Mouse (Mus musculus) intestine, postnatal 0 days (tissue): ENCODE data around the gene Donson. TPM values are rescaled to one million over a fixed set of nuclear protein-coding genes. Genes with fewer than 3 reads are reported as not detected.

Source experiments
- ATAC-seq: fragments of 200-750 bp; cut with Nextera tagmentation; 2 replicates; pipeline ENCODE4 v1.8.0; 2017; ENCODE audit warnings: mild to moderate bottlenecking, moderate TSS enrichment, moderate library complexity
- H3K27ac ChIP-seq: fragments of 300-500 bp; sonication (generic); 2 replicates; pipeline ENCODE4 v1.5.1; 2014; ENCODE audit warnings: mild to moderate bottlenecking, low read depth, low read length, moderate library complexity
- H3K27me3 ChIP-seq: fragments of 300-500 bp; sonication (generic); replicated peaks from 2 replicates; pipeline ENCODE4 v1.6.1; 2014; ENCODE audit warnings: low read length, mixed read lengths; ENCODE audit not compliant: control insufficient read depth, insufficient read depth
- H3K36me3 ChIP-seq: fragments of 300-500 bp; sonication (generic); 2 replicates; pipeline ENCODE4 v1.6.1; 2014; ENCODE audit warnings: mild to moderate bottlenecking, moderate library complexity; ENCODE audit not compliant: control insufficient read depth, insufficient read depth
- H3K4me1 ChIP-seq: fragments of 300-500 bp; sonication (generic); replicated peaks from 2 replicates; pipeline ENCODE4 v1.6.1; 2014; ENCODE audit warnings: antibody characterized with exemption, low read length, mixed read lengths; ENCODE audit not compliant: control insufficient read depth, insufficient read depth
- H3K4me2 ChIP-seq: fragments of 300-500 bp; sonication (generic); replicated peaks from 2 replicates; pipeline ENCODE4 v1.6.1; 2014; ENCODE audit warnings: low read depth, mild to moderate bottlenecking, moderate library complexity
- H3K4me3 ChIP-seq: fragments of 300-500 bp; sonication (generic); 2 replicates; pipeline ENCODE4 v1.5.1; 2014; ENCODE audit warnings: low read depth, low read length
- H3K9ac ChIP-seq: fragments of 300-500 bp; sonication (generic); 2 replicates; pipeline ENCODE4 v1.6.1; 2014; ENCODE audit warnings: mild to moderate bottlenecking, low read depth, low read length
- H3K9me3 ChIP-seq: fragments of 300-500 bp; sonication (generic); 2 replicates; pipeline ENCODE4 v1.6.1; 2016; ENCODE audit warnings: mixed run types; ENCODE audit not compliant: control insufficient read depth
- CTCF ChIP-seq: sonication (generic); IDR thresholded peaks from 2 replicates; pipeline ENCODE4 v1.5.1; 2016; ENCODE audit warnings: low read depth, mild to moderate bottlenecking, control low read depth, antibody characterized with exemption, moderate library complexity
- WGBS: fragments of 180-500 bp; shearing (Covaris S2); extraction: QIAGEN DNeasy Blood & Tissue Kit; methylation state at CpG from one replicate; pipeline ENCODE4 v1.1.7; 2014; 5-methylcytosine and 5-hydroxymethylcytosine counted together
- polyA plus RNA-seq: library from polyadenylated mRNA; unstranded; fragments of >200 nt; fragmentation: Nextera tagmentation; extraction: Ambion mirVana; gene quantifications from 2 replicates; pipeline ENCODE4 v1.2.1, GENCODE M21; 2015

Gene Donson
- polyA plus RNA-seq = 6.2 and 6.7 TPM in 2 replicates

- H3K36me3 ChIP-seq = peaks cover 7% of the 10 kb centered on the region
- H3K4me3 ChIP-seq = peak within 1 kb of the TSS; percentile 90
- WGBS = under 1% methylated on average over 71 of the region's 71 CpGs
- H3K27me3 ChIP-seq = no peaks in the 10 kb centered on the region
- no peaks in the 10 kb centered on the region for H3K4me1 ChIP-seq
- H3K9ac ChIP-seq = peak within 1 kb of the TSS; percentile 88
- peak; percentile 96 for ATAC-seq
- no peak for TF ChIP-seq CTCF
- H3K27ac ChIP-seq = peak within 1 kb of the TSS; percentile 77
- peak within 1 kb of the TSS; percentile 100 for H3K4me2 ChIP-seq
- no peaks in the 10 kb centered on the region for H3K9me3 ChIP-seq
Measured at GRCm38 (mm10) chr16:91688619-91689334, at the start of gene Donson. Donson (minus strand) TSS chr16:91688770.

GRCm38 (mm10) chr16:91736046-91736816 is 47.7 kb upstream of the Donson start:
- no peaks in the 10 kb centered on the region for H3K27me3 ChIP-seq
- TF ChIP-seq CTCF = no peak
- H3K9ac ChIP-seq = no peak overlapping the region
- WGBS = 82% methylated on average over 7 of the region's 7 CpGs
- no peak overlapping the region for H3K4me2 ChIP-seq
- H3K27ac ChIP-seq = no peak overlapping the region
- no peak overlapping the region for H3K4me3 ChIP-seq
- no peak for ATAC-seq
- H3K9me3 ChIP-seq = no peaks in the 10 kb centered on the region
- no peaks in the 10 kb centered on the region for H3K4me1 ChIP-seq
- no peaks in the 10 kb centered on the region for H3K36me3 ChIP-seq

- H3K27ac ChIP-seq = no peak overlapping the region
Measured at GRCm38 (mm10) chr16:91734771-91735170, 46.2 kb upstream of the Donson start.

GRCm38 (mm10) chr16:91732816-91733215 is 44.2 kb upstream of the Donson start:
- Histone ChIP-seq H3K27me3 (no peaks in the 10 kb centered on the region), H3K4me2 (no peak overlapping the region), H3K9me3 (no peaks in the 10 kb centered on the region), H3K4me1 (no peaks in the 10 kb centered on the region), H3K27ac (no peak overlapping the region), H3K36me3 (no peaks in the 10 kb centered on the region), H3K4me3 (no peak overlapping the region), H3K9ac (no peak overlapping the region)
- ATAC-seq = no peak
- TF ChIP-seq CTCF = no peak
- 73% methylated on average over 2 of the region's 2 CpGs for WGBS

More at GRCm38 (mm10) chr16:91734771-91735170, 46.2 kb upstream of the Donson start:
- H3K27me3 ChIP-seq = no peaks in the 10 kb centered on the region
- no peak overlapping the region for H3K9ac ChIP-seq
- no peak for TF ChIP-seq CTCF
- no peaks in the 10 kb centered on the region for H3K36me3 ChIP-seq
- H3K9me3 ChIP-seq = no peaks in the 10 kb centered on the region
- no peak for ATAC-seq
- H3K4me3 ChIP-seq = no peak overlapping the region
- H3K4me2 ChIP-seq = no peak overlapping the region
- no peaks in the 10 kb centered on the region for H3K4me1 ChIP-seq
- 61% methylated on average over 5 of the region's 5 CpGs for WGBS

GRCm38 (mm10) chr16:91730446-91730845 is 41.9 kb upstream of the Donson start:
- no peaks in the 10 kb centered on the region for H3K9me3 ChIP-seq
- H3K27me3 ChIP-seq = no peaks in the 10 kb centered on the region
- H3K4me1 ChIP-seq = no peaks in the 10 kb centered on the region
- 3% methylated on average over 11 of the region's 11 CpGs for WGBS
- H3K27ac ChIP-seq = 0 out of 2 replicates have a peak overlapping the region, but pooled peaks have one; percentile 78
- TF ChIP-seq CTCF = no peak
- no peak for ATAC-seq
- H3K36me3 ChIP-seq = peaks cover under 1% of the 10 kb centered on the region; the same call in 1 of the 2 replicates
- peak overlapping the region; percentile 88 for H3K4me3 ChIP-seq
- peak overlapping the region; percentile 93 for H3K4me2 ChIP-seq
- peak overlapping the region; percentile 78; the same call in 1 of the 2 replicates for H3K9ac ChIP-seq

- Histone ChIP-seq H3K9ac (peak overlapping the region; percentile 78), H3K4me2 (peak overlapping the region; percentile 93), H3K4me1 (no peaks in the 10 kb centered on the region), H3K36me3 (peaks cover 5% of the 10 kb centered on the region; the same call in 1 of the 2 replicates), H3K9me3 (no peaks in the 10 kb centered on the region), H3K4me3 (peak overlapping the region; percentile 88), H3K27me3 (no peaks in the 10 kb centered on the region), H3K27ac (peak overlapping the region; percentile 78)
- ATAC-seq = no peak
- no peak for TF ChIP-seq CTCF
- under 1% methylated on average over 24 of the region's 44 CpGs for WGBS
Measured at GRCm38 (mm10) chr16:91729821-91730441, 41.4 kb upstream of the Donson start.
